ENCODE assay signal across 8 mouse cellular contexts in the genomic region with DNA sequence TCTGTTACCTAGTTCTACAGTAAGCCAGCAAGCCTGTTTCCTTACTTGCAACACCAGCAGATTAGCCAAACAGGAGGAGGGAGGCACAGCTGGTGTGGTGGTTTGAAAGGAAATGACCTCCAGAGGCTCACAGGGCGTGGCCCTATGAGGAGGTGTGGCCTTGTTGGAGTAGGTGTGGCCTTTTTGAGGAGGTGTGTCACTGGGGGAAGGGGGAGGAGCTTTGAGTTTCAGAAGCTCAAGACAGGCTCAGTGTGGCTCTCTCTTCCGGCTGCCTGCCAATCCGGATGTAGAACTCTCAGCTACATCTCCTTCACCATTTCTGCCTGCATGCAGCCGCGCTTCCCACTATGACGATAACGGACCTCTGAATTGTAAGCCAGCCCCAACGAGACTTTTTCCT.
A peak's percentile ranks its signal among the peaks of the same experiment; 100 is the strongest.
DNase-seq lines count a peak whose midpoint lies in the region; ATAC-seq and TF ChIP-seq lines count a peak whose summit lies in the region.

No protein-coding gene starts in this region.

- H3K27me3 ChIP-seq in midbrain, embryonic 16.5 days (ENCODE audit: control insufficient read depth, insufficient read depth, low read depth, low read length): no peaks in the 10 kb centered on the region
- no peaks in the 10 kb centered on the region for H3K27me3 ChIP-seq in midbrain, embryonic 13.5 days
- H3K27me3 ChIP-seq in liver, postnatal 0 days (ENCODE audit: insufficient read depth, low read length): no peaks in the 10 kb centered on the region

- H3K4me2 ChIP-seq in midbrain, embryonic 16.5 days (ENCODE audit: low read length): no peak overlapping the region
- no peak overlapping the region for H3K4me2 ChIP-seq in midbrain, embryonic 13.5 days (replicated peaks)
- no peak overlapping the region for H3K4me2 ChIP-seq in liver, postnatal 0 days (ENCODE audit: low read depth, low read length)

- H3K4me1 ChIP-seq in midbrain, embryonic 16.5 days (ENCODE audit: control insufficient read depth, insufficient read depth, low read length): peaks cover 9% of the 10 kb centered on the region
- peaks cover 4% of the 10 kb centered on the region for H3K4me1 ChIP-seq in midbrain, embryonic 13.5 days (replicated peaks)
- no peaks in the 10 kb centered on the region for H3K4me1 ChIP-seq in liver, postnatal 0 days (ENCODE audit: insufficient read depth)

- H3K4me3 ChIP-seq in midbrain, embryonic 16.5 days (ENCODE audit: low read depth, low read length): no peak overlapping the region
- no peak overlapping the region for H3K4me3 ChIP-seq in midbrain, embryonic 13.5 days (replicated peaks)
- H3K4me3 ChIP-seq in liver, postnatal 0 days (ENCODE audit: low read depth, low read length): no peak overlapping the region

- no peak for TF ChIP-seq CTCF in liver, postnatal 0 days (IDR thresholded peaks at IDR 0.05; ENCODE audit: low read depth)

- TF ChIP-seq EP300 in liver, postnatal 0 days (IDR thresholded peaks at IDR 0.05; ENCODE audit: low read depth): no peak

- H3K9me3 ChIP-seq in midbrain, embryonic 16.5 days (replicated peaks; ENCODE audit: control insufficient read depth, low read length, poor library complexity, severe bottlenecking): no peaks in the 10 kb centered on the region
- no peaks in the 10 kb centered on the region for H3K9me3 ChIP-seq in midbrain, embryonic 13.5 days
- no peaks in the 10 kb centered on the region for H3K9me3 ChIP-seq in liver, postnatal 0 days (ENCODE audit: low read length)

- no peaks in the 10 kb centered on the region for H3K36me3 ChIP-seq in midbrain, embryonic 16.5 days (ENCODE audit: control insufficient read depth, insufficient read depth, low read length)
- no peaks in the 10 kb centered on the region for H3K36me3 ChIP-seq in midbrain, embryonic 13.5 days
- H3K36me3 ChIP-seq in liver, postnatal 0 days (replicated peaks; ENCODE audit: insufficient read depth, low read length): no peaks in the 10 kb centered on the region

- DNase-seq in R1 (ENCODE audit: low read depth, low spot score): peak; percentile 98
- DNase-seq in liver, postnatal 0 days: peak; percentile 40
- DNase-seq in thymus, postnatal 0 days (ENCODE audit: low spot score): peak; percentile 32
- DNase-seq in gastrocnemius, postnatal 14 days: no peak
- DNase-seq in gastrocnemius, postnatal 36 days: no peak
- no peak for DNase-seq in cerebellum, adult 9-10 months

- WGBS in midbrain, embryonic 16.5 days: 90% methylated on average over 8 of the region's 8 CpGs
- WGBS in midbrain, embryonic 13.5 days: 90% methylated on average over 8 of the region's 8 CpGs
- WGBS in liver, postnatal 0 days (ENCODE audit: insufficient replicate concordance): 77% methylated on average over 8 of the region's 8 CpGs

- intact Hi-C loops in gastrocnemius, postnatal 14 days (cut with DNase I; ENCODE audit: low total_unique reads): no loop called here
- intact Hi-C loops in gastrocnemius, postnatal 36 days (cut with DNase I): no loop called here

- 0 out of 2 replicates have a peak, but pooled peaks have one; percentile 4 for ATAC-seq in midbrain, embryonic 16.5 days
- no peak for ATAC-seq in midbrain, embryonic 13.5 days
- peak; percentile 63 for ATAC-seq in liver, postnatal 0 days

- no peak overlapping the region for H3K9ac ChIP-seq in midbrain, embryonic 16.5 days (ENCODE audit: low read depth, low read length)
- no peak overlapping the region for H3K9ac ChIP-seq in midbrain, embryonic 13.5 days (replicated peaks)
- no peak overlapping the region for H3K9ac ChIP-seq in liver, postnatal 0 days (replicated peaks)

- no peak overlapping the region for H3K27ac ChIP-seq in midbrain, embryonic 16.5 days (ENCODE audit: low read length)
- H3K27ac ChIP-seq in midbrain, embryonic 13.5 days: no peak overlapping the region
- H3K27ac ChIP-seq in liver, postnatal 0 days (ENCODE audit: low read depth): no peak overlapping the region

Comparison
In these comparisons a context has a peak if more than half of its experiments do, and no peak if none do; other contexts are left out.
1. DNase-seq: peak in R1 (single experiment), liver, postnatal 0 days (single experiment) and thymus, postnatal 0 days (single experiment); none in gastrocnemius, postnatal 14 days (single experiment), gastrocnemius, postnatal 36 days (0 of 2) and cerebellum, adult 9-10 months (single experiment).